Mouse (Mus musculus) MEL (cell line): ENCODE results near the gene Morc2a. TPM values are rescaled to one million over a fixed set of nuclear protein-coding genes. Genes with fewer than 3 reads are reported as not detected.

Experiments used
- DNase-seq: peaks from one replicate; pipeline ENCODE4 v3.0.0; 2011; ENCODE audit warnings: low read depth, low spot score
- H3K27ac ChIP-seq: 2 replicates; pipeline ENCODE4 v1.5.1; 2012; ENCODE audit warnings: low read depth, mild to moderate bottlenecking, control low read depth, low read length, moderate library complexity; ENCODE audit not compliant: control insufficient read depth
- H3K27me3 ChIP-seq, 2 experiments: fragments of 150-350 bp in 1 of 2; sonication (generic) in 1 of 2; 2 replicates each; pipeline ENCODE4 v1.6.1; 2012; ENCODE audit warnings: low read length in 2 of 2, mild to moderate bottlenecking in 2 of 2, improper control_type of control experiment in 1 of 2, moderate library complexity in 1 of 2; ENCODE audit not compliant: insufficient read depth in 2 of 2, control insufficient read depth in 1 of 2
- H3K36me3 ChIP-seq, 2 experiments: 2 replicates each; pipeline ENCODE4 v1.6.1; 2012 to 2014; ENCODE audit warnings: low read length in 2 of 2, improper control_type of control experiment in 1 of 2, inconsistent platforms in 1 of 2, mild to moderate bottlenecking in 1 of 2; ENCODE audit not compliant: insufficient read depth in 2 of 2, control insufficient read depth in 1 of 2
- H3K4me1 ChIP-seq, 2 experiments: fragments of 150-350 bp in 1 of 2; sonication (generic) in 1 of 2; 2 replicates each; pipeline ENCODE4 v1.6.1; 2012; ENCODE audit warnings: low read length in 2 of 2, improper control_type of control experiment in 1 of 2, mild to moderate bottlenecking in 1 of 2; ENCODE audit not compliant: insufficient read depth in 2 of 2, control insufficient read depth in 1 of 2
- H3K4me3 ChIP-seq, 2 experiments: fragments of 150-350 bp in 1 of 2; sonication (generic) in 1 of 2; 2 replicates each; pipeline ENCODE4 v1.5.1; 2012; ENCODE audit warnings: low read depth in 2 of 2, low read length in 2 of 2, mild to moderate bottlenecking in 2 of 2, moderate library complexity in 2 of 2, control low read depth in 1 of 2, improper control_type of control experiment in 1 of 2; ENCODE audit not compliant: control insufficient read depth in 1 of 2, insufficient read depth in 1 of 2
- H3K79me2 ChIP-seq: 2 replicates; pipeline ENCODE4 v1.6.1; 2012; ENCODE audit warnings: mild to moderate bottlenecking, low read length, moderate library complexity; ENCODE audit not compliant: control insufficient read depth, poor library complexity, insufficient read depth
- H3K9ac ChIP-seq: 2 replicates; pipeline ENCODE4 v1.6.1; 2012; ENCODE audit warnings: low read depth, mild to moderate bottlenecking, control low read depth, low read length, moderate library complexity; ENCODE audit not compliant: control insufficient read depth, poor library complexity, severe bottlenecking
- H3K9me3 ChIP-seq: fragments of 150-350 bp; sonication (generic); replicated peaks from 2 replicates; pipeline ENCODE4 v1.6.1; 2012; ENCODE audit warnings: mild to moderate bottlenecking, low read length, improper control_type of control experiment, moderate library complexity; ENCODE audit not compliant: insufficient read depth
- BHLHE40 ChIP-seq: IDR thresholded peaks from 2 replicates; pipeline ENCODE4 v1.6.1; 2012; ENCODE audit warnings: low read depth, mild to moderate bottlenecking, inconsistent platforms, low read length, improper control_type of control experiment, borderline replicate concordance
- CTCF ChIP-seq, 3 experiments: IDR thresholded peaks in 2 of 3; conservative IDR thresholded peaks in 1 of 3; 2 replicates each; pipeline ENCODE4 v1.5.1; 2011 to 2012; ENCODE audit warnings: low read length in 3 of 3, low read depth in 2 of 3, mild to moderate bottlenecking in 2 of 3, improper control_type of control experiment in 1 of 3, inconsistent platforms in 1 of 3, mixed read lengths in 1 of 3, moderate library complexity in 1 of 3; ENCODE audit not compliant: control insufficient read depth in 1 of 3, insufficient read depth in 1 of 3, poor library complexity in 1 of 3, severe bottlenecking in 1 of 3
- GATA1 ChIP-seq: IDR thresholded peaks from 2 replicates; pipeline ENCODE4 v1.6.1; 2011; ENCODE audit warnings: low read depth, low read length, improper control_type of control experiment
- MAFK ChIP-seq: IDR thresholded peaks from 2 replicates; pipeline ENCODE4 v1.6.1; 2011; ENCODE audit warnings: low read depth, mild to moderate bottlenecking, low read length, improper control_type of control experiment, borderline replicate concordance
- MAZ ChIP-seq: IDR thresholded peaks from 2 replicates; pipeline ENCODE4 v1.6.1; 2012; ENCODE audit warnings: low read depth, mild to moderate bottlenecking, inconsistent platforms, low read length, improper control_type of control experiment
- MYB ChIP-seq: IDR thresholded peaks from 2 replicates; pipeline ENCODE4 v1.6.1; 2011; ENCODE audit warnings: mild to moderate bottlenecking, low read depth, low read length, improper control_type of control experiment
- POLR2AphosphoS5 ChIP-seq: IDR thresholded peaks from 2 replicates; pipeline ENCODE4 v1.6.1; 2012; ENCODE audit warnings: low read depth, borderline replicate concordance, mild to moderate bottlenecking, inconsistent platforms, low read length, moderate library complexity, mixed read lengths
- RAD21 ChIP-seq: IDR thresholded peaks from 2 replicates; pipeline ENCODE4 v1.6.1; 2011; ENCODE audit warnings: mild to moderate bottlenecking, low read depth, low read length, improper control_type of control experiment
- RCOR1 ChIP-seq: IDR thresholded peaks from 2 replicates; pipeline ENCODE4 v1.6.1; 2012; ENCODE audit warnings: low read depth, mild to moderate bottlenecking, inconsistent platforms, low read length, improper control_type of control experiment
- SMC3 ChIP-seq: IDR thresholded peaks from 2 replicates; pipeline ENCODE4 v1.6.1; 2011; ENCODE audit warnings: low read depth, low read length, improper control_type of control experiment
- TAL1 ChIP-seq: IDR thresholded peaks from 2 replicates; pipeline ENCODE4 v1.6.1; 2012; ENCODE audit warnings: mild to moderate bottlenecking, inconsistent platforms, low read length, moderate library complexity, mixed read lengths
- USF2 ChIP-seq, 2 experiments: IDR thresholded peaks; 2 replicates each; pipeline ENCODE4 v1.6.1; 2011 to 2012; ENCODE audit warnings: improper control_type of control experiment in 2 of 2, low read length in 2 of 2, borderline replicate concordance in 1 of 2, inconsistent platforms in 1 of 2, low read depth in 1 of 2, mild to moderate bottlenecking in 1 of 2; ENCODE audit not compliant: insufficient read depth in 1 of 2
- ZNF384 ChIP-seq: IDR thresholded peaks from 2 replicates; pipeline ENCODE4 v1.6.1; 2012; ENCODE audit warnings: low read depth, mild to moderate bottlenecking, inconsistent platforms, low read length, improper control_type of control experiment
- polyA plus RNA-seq, 2 experiments: library from polyadenylated mRNA; stranded (reverse) in 1 of 2; unstranded in 1 of 2; fragments of >175 nt in 1 of 2; fragments of >200 nt in 1 of 2; gene quantifications; 2 replicates each; pipeline versions ENCODE4 v1.2.1 to v1.2.4; 2012; ENCODE audit warnings: low replicate concordance in 2 of 2, low read depth in 1 of 2; ENCODE audit not compliant: insufficient read length in 2 of 2, insufficient read depth in 1 of 2, missing spikeins in 1 of 2
- total RNA-seq: library from RNA; depleted of rRNA; stranded (reverse); fragments of 300-350 nt; gene quantifications from 2 replicates; pipeline ENCODE4 v1.2.3, GENCODE M21; 2012

Gene Morc2a
- total and polyA plus RNA-seq, 3 experiments = 14.7 to 25.6 (median 23.4) TPM

DNA sequence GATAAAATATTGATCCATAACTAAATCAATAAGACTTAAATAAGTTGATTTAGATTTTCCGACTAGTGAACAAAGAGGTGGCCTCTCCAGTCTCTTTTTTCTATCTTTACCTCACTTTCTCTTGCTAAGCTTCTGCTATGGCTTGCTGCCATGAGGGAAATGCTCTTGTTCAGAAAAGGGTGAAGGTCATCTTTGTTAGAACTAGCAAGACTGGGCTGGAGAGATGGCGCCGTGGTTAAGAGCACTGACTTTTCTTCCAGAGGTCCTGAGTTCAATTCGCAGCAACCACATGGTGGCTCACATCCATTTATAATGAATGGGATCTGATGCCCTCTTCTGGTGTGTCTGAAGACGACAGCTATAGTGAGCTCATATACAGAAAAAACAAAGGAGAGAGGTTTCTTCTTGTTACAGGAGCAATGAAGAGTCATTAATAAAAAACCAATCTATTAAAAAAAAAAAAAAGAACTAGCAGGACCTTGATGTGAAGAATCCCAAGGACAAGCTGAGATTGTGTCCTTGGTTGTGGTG lies 47.2 kb downstream of the Morc2a start:
- TF ChIP-seq CTCF (IDR thresholded peaks at IDR 0.05 in 2 of 3, conservative IDR thresholded peaks at IDR 0.05 in 1 of 3; ENCODE audit: control insufficient read depth in 1 of 3, insufficient read depth in 1 of 3, low read depth in 2 of 3, low read length in 3 of 3, poor library complexity in 1 of 3, severe bottlenecking in 1 of 3) = peak in 1 of 3 experiments; percentile 41; a peak in 2 of 6 replicates
- TF ChIP-seq MYB = no peak
- TF ChIP-seq, all 39 proteins: peak for 1
- Histone ChIP-seq H3K9me3 (no peaks in the 10 kb centered on the region), H3K36me3 (no peaks in the 10 kb centered on the region), H3K27ac (no peak overlapping the region), H3K4me3 (no peak overlapping the region), H3K27me3 (no peaks in the 10 kb centered on the region), H3K4me1 (no peaks in the 10 kb centered on the region), H3K79me2 (no peaks in the 10 kb centered on the region), H3K9ac (no peak overlapping the region)
- DNase-seq = no peak

DNA sequence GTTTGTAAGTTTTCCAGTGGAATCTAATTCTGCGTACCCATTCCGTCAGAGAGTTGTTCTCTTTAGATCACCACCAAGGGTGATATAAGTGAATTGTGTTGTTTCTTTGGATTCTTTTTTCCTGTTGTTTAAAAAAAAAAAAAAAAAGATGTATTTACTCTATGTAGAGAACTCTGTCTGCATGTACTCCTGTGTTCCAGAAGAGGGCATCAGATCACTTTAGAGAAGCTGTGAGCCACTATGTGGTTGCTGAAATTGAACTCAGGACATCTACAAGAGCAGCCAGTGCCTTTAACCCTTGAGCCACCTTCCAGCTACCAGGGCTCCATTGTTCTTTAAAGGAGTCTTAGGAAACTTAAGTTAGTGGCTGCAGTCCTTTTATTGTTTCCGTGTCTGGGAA lies 48.5 kb downstream of the Morc2a start:
- TF ChIP-seq GATA1 (no peak), MAFK (no peak), SMC3 (peak; percentile 39), TAL1 (no peak), RCOR1 (no peak), RAD21 (peak; percentile 35), CTCF (IDR thresholded peaks at IDR 0.05 in 2 of 3, conservative IDR thresholded peaks at IDR 0.05 in 1 of 3; ENCODE audit: control insufficient read depth in 1 of 3, insufficient read depth in 1 of 3, low read depth in 2 of 3, low read length in 3 of 3, poor library complexity in 1 of 3, severe bottlenecking in 1 of 3) (peak in 2 of 3 experiments; percentile 23 to 46; a peak in 4 of 6 replicates), USF2 (IDR thresholded peaks at IDR 0.05; ENCODE audit: borderline replicate concordance in 1 of 2, insufficient read depth in 1 of 2, low read depth in 1 of 2, low read length in 2 of 2) (no peak), ZNF384 (peak; percentile 87), POLR2AphosphoS5 (no peak), BHLHE40 (no peak), MAZ (no peak)
- TF ChIP-seq, all 39 proteins: peak for 4
- no peak overlapping the region for H3K9ac ChIP-seq
- H3K36me3 ChIP-seq = no peaks in the 10 kb centered on the region
- H3K27me3 ChIP-seq = no peaks in the 10 kb centered on the region
- H3K4me1 ChIP-seq = no peaks in the 10 kb centered on the region
- no peak overlapping the region for H3K4me3 ChIP-seq
- DNase-seq = peak; percentile 43
- H3K27ac ChIP-seq = no peak overlapping the region
- H3K9me3 ChIP-seq = no peaks in the 10 kb centered on the region
- H3K79me2 ChIP-seq = no peaks in the 10 kb centered on the region
